Mouse (Mus musculus): ENCODE data around the gene Ccdc146.

Ccdc146 gene

DNA sequence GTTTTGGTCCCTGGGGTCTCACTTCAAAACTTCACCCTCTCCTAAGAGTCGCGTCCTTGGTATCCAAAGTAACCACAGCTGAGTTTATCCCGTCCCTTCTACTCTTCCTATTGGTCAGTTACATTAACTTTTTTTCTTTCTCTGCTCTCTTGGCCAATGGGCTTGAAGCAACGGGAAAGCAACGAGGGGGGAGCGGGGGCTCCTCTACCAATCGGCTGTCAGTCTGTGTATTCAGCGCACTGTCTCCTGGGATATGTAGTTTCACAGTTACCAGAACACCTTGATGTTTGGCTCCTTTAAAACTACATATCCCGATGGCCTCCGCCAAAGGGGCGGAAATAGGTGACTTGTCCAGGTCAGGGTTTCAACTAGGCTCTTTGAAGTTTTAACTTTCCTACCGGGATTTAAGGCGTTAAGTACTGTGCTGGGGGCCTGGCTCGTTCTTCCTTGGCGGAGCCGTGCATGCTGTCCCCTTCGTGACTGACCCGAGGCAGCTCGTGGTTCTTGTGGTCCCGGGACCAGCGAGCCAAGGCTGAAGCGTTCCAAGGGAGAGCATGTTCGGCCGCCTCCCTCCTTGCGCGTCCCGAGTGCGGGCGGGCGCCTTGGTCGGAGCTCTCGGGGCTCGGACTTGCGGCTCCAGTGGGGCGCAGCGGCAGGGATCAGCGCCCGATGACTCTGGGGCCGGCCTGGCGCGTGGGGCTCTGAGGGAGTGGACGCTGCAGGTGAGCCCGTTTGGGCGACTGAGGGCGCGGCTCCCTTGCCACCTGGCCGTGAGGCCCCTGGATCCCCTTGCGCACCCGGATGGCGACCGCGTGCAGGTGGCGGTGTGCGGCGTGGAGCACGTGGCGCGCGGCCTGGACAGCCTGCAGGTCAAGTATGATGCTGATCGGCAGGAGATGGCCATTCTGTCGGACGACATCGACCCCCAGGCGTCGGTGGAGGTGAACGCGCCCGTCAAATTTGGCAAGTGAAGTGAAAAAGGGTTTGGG, at the start of gene Ccdc146, which contains the start of gene Fam185a:
Ccdc146 (minus strand) TSS at position 64 of the 989 bp plus-strand sequence.
Fam185a (plus strand) TSS at position 345 of the 989 bp plus-strand sequence.
- peak; percentile 84 for DNase-seq (ENCODE audit: low spot score)

- DNase-seq (ENCODE audit: low spot score), result no peak
These were observed 43.6 kb upstream of the Ccdc146 start for GRCm38 (mm10) chr5:21468100-21468499.

DNA sequence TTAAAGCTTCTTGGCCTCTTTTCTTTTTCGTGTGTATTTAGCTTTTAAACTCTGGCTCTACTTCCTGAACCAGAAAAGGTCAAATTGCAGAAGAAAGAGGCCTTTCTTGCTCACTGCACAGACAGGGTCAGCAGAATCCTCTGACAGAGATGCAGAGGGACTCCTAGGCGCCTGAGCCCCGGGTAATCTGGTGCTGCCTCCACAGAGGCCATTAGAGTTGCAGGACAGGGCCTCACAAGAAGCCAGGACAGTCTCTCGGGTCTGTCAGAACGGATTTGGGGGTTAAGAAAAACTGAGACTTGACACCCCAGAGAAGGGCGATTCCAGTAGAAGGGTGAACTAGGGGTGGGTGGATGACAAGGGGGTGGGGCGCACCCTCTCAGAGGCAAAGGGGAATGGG, 42.9 kb upstream of the Ccdc146 start:
- DNase-seq (ENCODE audit: low spot score), result no peak

GRCm38 (mm10) chr5:21440833-21441530, 16.5 kb upstream of the Ccdc146 start:
- DNase-seq (ENCODE audit: low spot score), result peak; percentile 29

DNA sequence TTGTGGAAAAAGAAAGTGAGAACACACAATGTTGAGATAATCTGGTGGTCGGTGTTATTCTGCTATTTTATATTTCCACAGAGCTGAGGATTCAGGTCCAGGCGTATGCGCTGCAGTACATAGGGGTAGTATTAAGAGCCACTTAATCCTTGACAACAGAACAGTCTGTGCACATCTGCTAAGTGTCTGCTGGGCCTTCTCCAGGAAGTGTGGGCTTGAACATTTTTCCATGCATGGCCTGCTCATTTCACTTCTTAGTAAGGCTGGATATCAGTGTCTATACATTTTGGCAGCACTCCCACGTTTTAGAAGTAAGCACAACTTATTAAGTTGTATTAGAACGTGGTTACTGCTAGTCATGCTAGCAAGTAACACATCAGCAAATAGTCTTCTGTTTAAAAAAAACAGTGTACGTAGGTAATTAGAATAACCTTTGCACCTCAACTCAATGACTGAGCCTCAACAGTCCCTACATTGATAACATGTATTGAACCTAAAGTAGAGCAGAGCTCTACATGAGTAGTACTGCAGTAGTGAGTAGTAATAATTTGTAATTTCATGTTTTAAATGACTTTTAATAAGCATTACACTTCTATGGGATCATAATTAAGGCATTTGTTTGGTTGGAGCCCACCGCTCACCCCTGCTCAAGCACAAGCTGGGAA, 15.1 kb upstream of the Ccdc146 start:
- no peak for DNase-seq (ENCODE audit: low spot score)

DNA sequence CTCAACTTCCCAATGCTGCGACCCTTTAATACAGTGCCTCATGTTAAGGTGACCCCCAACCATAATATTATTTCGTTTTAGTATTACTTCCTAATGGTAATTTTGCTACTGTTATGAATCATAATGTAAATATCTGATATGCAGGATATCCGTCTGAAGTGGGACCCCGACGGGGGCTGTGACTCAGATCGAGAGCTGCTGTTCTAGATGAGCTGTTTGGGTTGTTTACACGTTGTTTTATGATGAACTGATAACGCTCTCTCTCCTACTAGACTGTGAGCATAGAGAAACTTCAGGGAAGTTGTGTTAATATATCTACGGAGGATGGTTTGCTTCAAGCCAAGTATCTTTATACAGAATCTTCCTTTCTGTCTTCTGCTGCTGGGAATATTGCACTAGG, 14.0 kb upstream of the Ccdc146 start:
- DNase-seq (ENCODE audit: low spot score), result no peak

- no peak for DNase-seq (ENCODE audit: low spot score)
These were observed 12.0 kb upstream of the Ccdc146 start for GRCm38 (mm10) chr5:21436471-21436975.

GRCm38 (mm10) chr5:21434148-21434929, 9.9 kb upstream of the Ccdc146 start:
- no peak for DNase-seq (ENCODE audit: low spot score)

- no peak for DNase-seq (ENCODE audit: low spot score)
These were observed 2.2 kb upstream of the Ccdc146 start for GRCm38 (mm10) chr5:21426666-21427065.

DNA sequence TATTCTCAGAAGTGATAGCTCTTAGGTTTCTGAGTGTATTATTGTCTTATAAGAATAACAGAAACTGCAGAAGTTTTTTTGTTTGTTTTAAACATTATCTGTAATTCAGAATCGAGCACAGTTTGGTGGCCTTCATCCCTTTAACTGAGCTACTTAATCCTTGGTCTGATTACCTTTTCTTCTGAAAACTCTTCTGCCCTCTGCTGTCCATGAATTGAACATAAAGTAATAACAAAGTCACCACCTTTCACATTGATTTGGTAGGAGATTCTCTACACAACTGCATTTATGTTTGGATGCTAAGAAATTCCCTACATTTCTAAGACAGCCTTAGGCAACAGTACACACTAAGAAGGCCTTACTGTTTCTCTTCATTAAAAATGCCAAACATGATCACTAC, 3.9 kb downstream of the Ccdc146 start:
- no peak for DNase-seq (ENCODE audit: low spot score)

DNA sequence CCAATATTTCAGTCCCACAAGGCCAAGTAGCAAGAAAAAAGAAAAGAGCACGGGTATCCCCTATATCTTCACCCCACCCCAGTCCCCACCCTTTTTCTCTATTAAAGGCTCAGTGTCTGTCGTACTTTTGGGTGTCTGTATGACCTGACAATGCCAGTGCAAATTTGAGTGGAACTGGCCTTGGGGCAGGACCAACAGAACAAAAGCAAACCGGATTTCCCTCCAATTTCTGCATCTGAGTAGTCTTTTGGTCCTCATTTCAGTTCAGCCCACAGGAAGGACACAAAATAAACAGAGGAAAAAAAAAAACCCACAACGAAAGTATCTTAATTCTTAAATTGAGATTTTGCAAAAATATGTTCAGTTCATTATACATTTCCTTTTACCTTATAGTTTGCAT, 5.9 kb downstream of the Ccdc146 start:
- DNase-seq (ENCODE audit: low spot score), result no peak

- no peak for DNase-seq (ENCODE audit: low spot score)
These were observed 10.2 kb downstream of the Ccdc146 start for GRCm38 (mm10) chr5:21414116-21414820.

- DNase-seq (ENCODE audit: low spot score), result no peak
These were observed 11.2 kb downstream of the Ccdc146 start for GRCm38 (mm10) chr5:21413322-21413721.

GRCm38 (mm10) chr5:21412056-21412455, 12.4 kb downstream of the Ccdc146 start:
- DNase-seq (ENCODE audit: low spot score), result no peak

DNA sequence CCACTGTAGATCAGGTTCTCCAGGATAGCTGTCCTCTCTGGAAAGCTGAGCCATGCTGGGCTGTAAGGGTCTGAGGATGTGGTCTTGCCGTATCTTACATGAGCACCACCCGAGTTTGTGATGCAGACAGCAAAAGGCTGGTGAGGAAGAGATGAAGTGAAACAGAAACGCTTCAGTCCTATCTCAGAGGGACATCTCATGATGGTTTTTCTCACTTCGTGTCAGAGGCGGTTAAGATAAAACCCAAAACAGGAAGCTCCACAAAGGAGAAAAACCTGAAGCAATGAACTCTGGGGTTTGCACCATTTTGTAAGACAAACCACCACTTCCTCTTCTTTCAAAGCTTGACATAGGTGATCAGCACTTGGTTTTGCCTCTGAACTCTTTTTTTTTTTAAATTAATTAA, 13.2 kb downstream of the Ccdc146 start:
- no peak for DNase-seq (ENCODE audit: low spot score)

- DNase-seq (ENCODE audit: low spot score), result no peak
These were observed 29.2 kb downstream of the Ccdc146 start for GRCm38 (mm10) chr5:21395205-21395840.

GRCm38 (mm10) chr5:21394562-21394961, 29.9 kb downstream of the Ccdc146 start:
- DNase-seq (ENCODE audit: low spot score), result no peak

GRCm38 (mm10) chr5:21391616-21392384, 32.7 kb downstream of the Ccdc146 start:
- peak; percentile 23 for DNase-seq (ENCODE audit: low spot score)

GRCm38 (mm10) chr5:21388855-21389254, 35.6 kb downstream of the Ccdc146 start:
- DNase-seq (ENCODE audit: low spot score), result no peak

Data from ovary, postnatal 36 days (tissue).